24 mouse cellular contexts compared by ENCODE assay signal in genomic region chr6:34691416-34691815, GRCm38 (mm10).
DNase-seq lines count a peak whose midpoint lies in the region; ATAC-seq and TF ChIP-seq lines count a peak whose summit lies in the region.
"Had no signal": no experiment of that assay in that cellular context is flagged by ENCODE, and none has a peak within 500 bp of the region (broad histone marks: within the 10 kb centered on the region; RNA-seq: fewer than 3 reads in every experiment).

No protein-coding gene starts in this region.

- ATAC-seq in embryonic facial prominence, embryonic 12.5 days (ENCODE audit: insufficient number of reproducible peaks, insufficient read depth, low FRiP score, low TSS enrichment): no peak
- ATAC-seq in kidney, embryonic 14.5 days (ENCODE audit: low FRiP score, low TSS enrichment): peak; percentile 73; the same call in 1 of the 2 replicates
- ATAC-seq: CD4-positive, CD25-positive, alpha-beta regulatory T cell, adult 4 months; forebrain, embryonic 16.5 days had no signal

- peak overlapping the region; percentile 67; the same call in 1 of the 2 replicates for H3K27ac ChIP-seq in embryonic facial prominence, embryonic 12.5 days
- no peak overlapping the region for H3K27ac ChIP-seq in embryonic facial prominence, embryonic 10.5 days (replicated peaks)
- peak overlapping the region; percentile 33; the same call in 1 of the 2 replicates for H3K27ac ChIP-seq in kidney, embryonic 14.5 days (ENCODE audit: low read depth, low read length)
- peak overlapping the region; percentile 43; the same call in 1 of the 2 replicates for H3K27ac ChIP-seq in embryonic fibroblast, embryonic 13.5 days (ENCODE audit: insufficient read depth, low read length)
- H3K27ac ChIP-seq: embryonic facial prominence, embryonic 15.5 days; forebrain, embryonic 12.5 days; heart, embryonic 10.5 days; heart, embryonic 15.5 days; hindbrain, embryonic 10.5 days; hindbrain, embryonic 14.5 days had no signal

- no peak for TF ChIP-seq CTCF in embryonic fibroblast, embryonic 13.5 days (IDR thresholded peaks at IDR 0.05; ENCODE audit: borderline replicate concordance, insufficient read depth, low read length)

- H3K36me3 ChIP-seq in embryonic facial prominence, embryonic 12.5 days: peaks cover 14% of the 10 kb centered on the region
- H3K36me3 ChIP-seq in embryonic facial prominence, embryonic 10.5 days (replicated peaks): peaks cover 13% of the 10 kb centered on the region
- no peaks in the 10 kb centered on the region; the same call in 1 of the 2 replicates for H3K36me3 ChIP-seq in kidney, embryonic 14.5 days (ENCODE audit: control insufficient read depth, insufficient read depth, low read length)
- H3K36me3 ChIP-seq: forebrain, embryonic 12.5 days; G1E; hindbrain, embryonic 10.5 days had no signal

- H3K4me1 ChIP-seq in embryonic facial prominence, embryonic 12.5 days: no peaks in the 10 kb centered on the region
- H3K4me1 ChIP-seq in embryonic facial prominence, embryonic 10.5 days: peaks cover 2% of the 10 kb centered on the region
- H3K4me1 ChIP-seq in kidney, embryonic 14.5 days (ENCODE audit: control insufficient read depth, insufficient read depth, low read length): 0 out of 2 replicates have a peak, but pooled peaks cover 8% of the 10 kb centered on the region
- H3K4me1 ChIP-seq in embryonic fibroblast, embryonic 13.5 days (ENCODE audit: control insufficient read depth, insufficient read depth, low read length): peaks cover 14% of the 10 kb centered on the region
- H3K4me1 ChIP-seq: embryonic facial prominence, embryonic 15.5 days; forebrain, embryonic 12.5 days; hindbrain, embryonic 10.5 days had no signal

- H3K4me3 ChIP-seq in embryonic facial prominence, embryonic 12.5 days: no peak overlapping the region
- no peak overlapping the region for H3K4me3 ChIP-seq in embryonic facial prominence, embryonic 10.5 days
- no peak overlapping the region for H3K4me3 ChIP-seq in kidney, embryonic 14.5 days (ENCODE audit: low read length)
- H3K4me3 ChIP-seq in embryonic fibroblast, embryonic 13.5 days (ENCODE audit: insufficient read depth, low read length): no peak overlapping the region
- H3K4me3 ChIP-seq: embryonic facial prominence, embryonic 15.5 days; forebrain, embryonic 12.5 days; heart, embryonic 10.5 days; heart, embryonic 15.5 days; hindbrain, embryonic 10.5 days had no signal

- TF ChIP-seq POLR2A in embryonic fibroblast, embryonic 13.5 days (IDR thresholded peaks at IDR 0.05; ENCODE audit: low read depth, low read length): no peak

- no peaks in the 10 kb centered on the region for H3K27me3 ChIP-seq in embryonic facial prominence, embryonic 12.5 days
- no peaks in the 10 kb centered on the region for H3K27me3 ChIP-seq in embryonic facial prominence, embryonic 10.5 days (replicated peaks; ENCODE audit: low read depth, poor library complexity, severe bottlenecking)
- no peaks in the 10 kb centered on the region for H3K27me3 ChIP-seq in kidney, embryonic 14.5 days (ENCODE audit: control insufficient read depth, insufficient read depth, low read length)
- H3K27me3 ChIP-seq: embryonic facial prominence, embryonic 15.5 days; forebrain, embryonic 12.5 days; heart, embryonic 15.5 days had no signal

- no peaks in the 10 kb centered on the region for H3K9me3 ChIP-seq in embryonic facial prominence, embryonic 12.5 days
- no peaks in the 10 kb centered on the region for H3K9me3 ChIP-seq in embryonic facial prominence, embryonic 10.5 days
- H3K9me3 ChIP-seq in kidney, embryonic 14.5 days (ENCODE audit: control insufficient read depth, low read length): no peaks in the 10 kb centered on the region
- H3K9me3 ChIP-seq: embryonic facial prominence, embryonic 15.5 days; forebrain, embryonic 12.5 days; G1E; heart, embryonic 10.5 days; heart, embryonic 15.5 days; hindbrain, embryonic 10.5 days had no signal

- H3K9ac ChIP-seq in embryonic facial prominence, embryonic 12.5 days: no peak overlapping the region
- H3K9ac ChIP-seq in kidney, embryonic 14.5 days (ENCODE audit: low read depth, low read length): no peak overlapping the region
- H3K9ac ChIP-seq: embryonic facial prominence, embryonic 15.5 days; forebrain, embryonic 12.5 days; heart, embryonic 15.5 days; hindbrain, embryonic 14.5 days had no signal

- 59% methylated on average over 7 of the region's 7 CpGs for WGBS in embryonic facial prominence, embryonic 12.5 days
- WGBS in embryonic facial prominence, embryonic 10.5 days: 72% methylated on average over 7 of the region's 7 CpGs
- WGBS in kidney, embryonic 14.5 days: 43% methylated on average over 7 of the region's 7 CpGs

- no peak for DNase-seq in embryonic facial prominence, embryonic 10.5 days (ENCODE audit: low spot score)
- no peak for DNase-seq in kidney, postnatal 25 days
- DNase-seq in kidney, postnatal 4 days: peak; percentile 22 to 25
- DNase-seq in kidney, adult 9 months: no peak
- DNase-seq in cerebellum, postnatal 36 days: no peak
- DNase-seq: adrenal gland, adult 8-10 months; adrenal gland, postnatal 36 days; B cell, adult 2 months; cerebellum, adult 11 months; cerebellum, adult 8-10 months; cerebellum, postnatal 14 days; gastrocnemius, postnatal 14 days had no signal

- no peak overlapping the region for H3K4me2 ChIP-seq in embryonic facial prominence, embryonic 12.5 days (replicated peaks)
- H3K4me2 ChIP-seq in kidney, embryonic 14.5 days (replicated peaks; ENCODE audit: low read depth, low read length): no peak overlapping the region
- H3K4me2 ChIP-seq: embryonic facial prominence, embryonic 15.5 days; forebrain, embryonic 12.5 days; heart, embryonic 15.5 days; hindbrain, embryonic 14.5 days had no signal

Comparison
In these comparisons a context has a peak if more than half of its experiments do, and no peak if none do; other contexts are left out.
1. DNase-seq: peak in kidney, postnatal 4 days (2 of 2); none in embryonic facial prominence, embryonic 10.5 days (single experiment), kidney, postnatal 25 days (0 of 2), kidney, adult 9 months (single experiment) and cerebellum, postnatal 36 days (0 of 2).